Mouse (Mus musculus) cerebellum, postnatal 25 days (tissue): ENCODE measurements at regions not wholly inside any gene's neighbourhood (a gene's known extent, or its start where the extent isn't known, plus 50 kb on each side); places are given as distances from the start of the nearest gene placed in this dataset.

ENCODE experiments used
- DNase-seq, 2 experiments: peaks; one replicate each; pipeline ENCODE4 v3.0.0; 2021; ENCODE audit warnings: mixed read lengths in 2 of 2

GRCm38 (mm10) chr3:62159031-62159430, 179.1 kb upstream of the Arhgef26 start:
- DNase-seq = peak; percentile 47 to 81

DNA sequence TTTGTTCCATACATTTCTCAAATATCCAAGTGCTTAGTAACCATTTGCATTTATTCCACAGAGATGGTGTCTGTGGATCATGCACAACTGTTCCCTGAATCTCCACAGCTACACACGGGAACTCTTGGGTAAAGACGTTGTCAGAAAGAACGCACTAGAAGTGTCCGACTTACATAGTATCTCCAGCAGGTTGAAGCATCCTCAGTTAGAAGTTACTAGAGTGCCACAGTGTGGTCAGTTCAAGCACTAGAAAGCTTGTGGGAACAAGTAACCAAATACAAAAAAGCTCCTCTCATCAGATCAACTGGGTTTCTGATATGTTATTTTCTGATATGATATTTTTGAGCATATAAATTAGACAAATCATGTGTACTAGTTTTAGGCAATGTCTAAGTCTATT, 167.5 kb upstream of the Arhgef26 start:
- no peak for DNase-seq

GRCm38 (mm10) chr3:62187807-62188509, 150.2 kb upstream of the Arhgef26 start:
- DNase-seq = no peak

DNA sequence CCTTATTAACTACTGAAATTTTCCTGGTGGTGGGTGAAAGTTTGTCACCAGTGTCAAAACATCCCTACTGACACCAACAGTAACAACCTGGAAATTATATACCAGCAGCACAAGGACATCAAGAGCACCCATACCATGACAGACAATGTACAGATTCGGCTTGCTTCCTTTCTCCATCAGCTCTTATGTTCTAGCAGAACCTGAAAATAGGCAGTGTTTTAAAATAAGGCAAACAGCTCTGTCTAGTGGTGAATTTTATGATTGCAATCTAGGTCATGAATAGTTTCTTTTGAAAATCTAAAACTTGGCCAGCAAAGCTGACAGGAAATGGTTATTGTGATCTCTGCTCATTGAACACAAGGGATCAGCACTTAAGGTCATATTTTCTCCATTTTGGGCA, 145.7 kb upstream of the Arhgef26 start:
- no peak for DNase-seq

GRCm38 (mm10) chr3:62194421-62194820, 143.7 kb upstream of the Arhgef26 start:
- DNase-seq = no peak

GRCm38 (mm10) chr3:62196679-62197078, 141.5 kb upstream of the Arhgef26 start:
- DNase-seq = no peak

DNA sequence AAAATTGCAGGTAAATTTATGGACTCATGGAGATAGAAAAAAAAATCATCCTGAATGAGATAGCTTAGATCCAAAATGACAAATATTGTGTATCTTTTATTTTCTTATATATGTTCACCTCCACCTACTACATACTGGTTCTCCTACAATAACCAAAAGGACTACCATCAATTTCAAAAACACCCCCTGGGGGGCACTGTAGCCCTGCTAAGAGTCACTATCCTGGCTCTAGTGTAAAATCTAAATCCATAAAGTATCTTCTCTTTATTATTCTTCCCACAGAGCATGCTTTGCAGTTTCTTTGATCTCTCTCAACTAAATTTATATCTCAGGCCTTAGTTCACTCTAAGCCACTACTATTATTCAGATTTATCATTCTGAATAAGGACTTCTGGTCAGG, 122.3 kb upstream of the Arhgef26 start:
- peak in 1 of 2 experiments; percentile 38 for DNase-seq

DNA sequence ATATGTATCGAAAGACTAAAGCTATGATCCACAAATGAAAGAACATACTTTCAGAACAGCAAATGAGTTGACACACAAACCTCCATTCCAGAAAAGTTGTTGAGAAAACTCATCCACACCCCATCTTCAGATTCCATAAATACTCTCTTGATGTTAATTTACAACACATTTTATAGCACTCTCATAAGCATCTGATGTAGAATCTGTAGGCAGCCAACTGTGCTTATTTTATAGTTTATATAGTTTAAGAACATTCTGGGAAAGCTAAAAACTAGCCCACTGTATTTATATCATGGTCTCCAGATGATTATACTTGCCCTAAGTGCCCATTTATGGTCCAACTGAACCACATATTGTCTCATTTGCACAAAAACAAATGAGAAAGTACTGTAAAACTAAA, 120.8 kb upstream of the Arhgef26 start:
- no peak for DNase-seq

GRCm38 (mm10) chr3:62227697-62228096, 110.4 kb upstream of the Arhgef26 start:
- no peak for DNase-seq

DNA sequence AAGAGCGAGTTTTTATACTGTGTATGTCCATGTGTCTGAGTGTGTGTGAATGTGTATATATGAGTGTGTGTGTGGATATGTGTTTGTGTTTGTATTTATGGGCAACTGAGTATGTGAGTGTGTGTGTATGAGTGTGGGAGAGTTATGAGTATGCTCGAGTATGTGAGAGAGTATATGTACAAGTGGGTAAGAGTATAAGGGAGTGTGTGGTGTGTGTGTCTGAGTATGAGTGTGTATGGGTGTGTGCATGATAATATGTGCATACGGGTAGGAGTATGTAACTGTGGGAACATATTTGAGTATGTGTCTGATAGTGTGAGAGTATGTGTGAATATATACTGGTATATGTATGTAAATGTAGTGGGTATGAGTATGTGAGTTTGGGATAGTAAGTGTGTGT, 110.0 kb upstream of the Arhgef26 start:
- no peak for DNase-seq

DNA sequence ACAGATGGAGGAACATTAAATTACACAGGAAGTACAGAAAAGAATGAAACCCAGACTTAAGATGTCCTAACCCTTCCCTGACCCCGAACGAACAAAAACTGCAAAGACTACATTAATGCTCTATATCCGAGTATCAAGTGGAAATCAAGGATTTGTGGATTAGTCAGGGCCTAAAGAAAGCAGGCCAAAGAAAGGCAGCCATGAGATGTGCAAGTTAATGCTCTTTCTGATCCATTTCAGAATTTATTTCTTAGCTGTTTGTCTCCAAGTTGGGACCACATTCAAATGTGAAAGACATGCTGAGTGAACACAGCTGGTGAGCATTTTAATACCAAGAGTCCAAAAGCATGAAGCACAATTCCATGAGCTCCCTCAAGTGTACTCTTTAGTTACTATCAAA, 97.1 kb upstream of the Arhgef26 start:
- DNase-seq = no peak

DNA sequence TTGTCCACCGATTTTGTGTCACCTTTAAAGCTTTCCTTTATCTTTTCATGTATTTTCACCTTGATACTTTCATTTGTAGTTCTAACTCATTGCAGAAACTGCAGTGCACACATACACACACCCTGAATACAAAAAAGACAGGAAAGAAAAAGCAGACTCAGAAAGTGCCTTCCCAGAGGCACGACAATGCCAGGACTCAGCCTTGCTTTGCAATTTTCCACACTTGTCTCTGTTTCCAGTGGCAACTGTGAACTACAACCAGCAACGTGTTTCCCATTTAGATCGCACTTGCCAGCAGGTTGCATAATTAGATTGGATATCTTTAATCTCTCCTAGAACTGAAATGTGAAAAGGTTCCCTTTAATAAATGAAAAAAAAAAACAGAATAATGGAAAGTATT, 66.4 kb upstream of the Arhgef26 start:
- no peak for DNase-seq

DNA sequence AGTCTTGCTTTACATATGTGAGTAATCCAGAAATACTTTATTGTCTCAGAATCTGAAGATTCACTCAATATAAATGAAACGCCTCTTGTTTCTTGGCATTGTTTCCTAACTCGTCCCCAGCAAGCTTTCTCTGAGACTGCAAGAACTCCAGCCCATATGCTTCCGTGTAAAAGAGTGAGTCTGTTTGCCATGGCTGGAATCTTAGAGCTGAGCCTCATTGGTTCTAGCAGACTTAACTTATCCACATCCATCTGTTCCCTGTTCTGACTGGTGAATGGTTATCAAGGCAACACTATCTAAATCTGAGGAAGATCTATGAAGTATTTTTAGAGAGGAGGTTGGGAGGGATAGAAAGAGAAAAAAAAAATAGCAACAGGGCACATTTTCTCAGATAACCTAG, 59.9 kb upstream of the Arhgef26 start:
- no peak for DNase-seq

DNA sequence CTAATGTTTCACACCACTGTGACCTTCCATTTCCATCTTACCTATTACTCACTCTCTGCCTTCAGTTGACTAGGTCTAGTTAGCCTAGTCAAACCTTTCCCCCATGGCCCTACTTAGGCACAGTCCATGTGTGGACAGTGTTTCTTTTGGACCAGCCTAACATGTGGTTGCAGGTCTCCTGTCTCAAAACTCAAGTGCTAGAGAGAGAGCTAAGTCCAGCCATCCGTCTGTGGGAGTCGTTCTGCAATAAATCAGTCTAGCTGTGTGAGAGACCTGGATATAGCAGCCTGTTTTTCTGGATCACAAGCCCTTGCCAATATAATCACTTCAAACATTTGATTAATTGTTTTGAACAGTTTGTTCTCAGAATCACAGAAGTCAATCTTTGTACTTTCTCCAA, 57.2 kb upstream of the Arhgef26 start:
- DNase-seq = no peak
